Mouse (Mus musculus) G1E (cell line): ENCODE measurements around the gene Gm49388.

Experiments used
- CTCF ChIP-seq: IDR thresholded peaks from 2 replicates; pipeline ENCODE4 v1.5.1; 2012; ENCODE audit warnings: low read depth, low read length, inconsistent platforms, mixed read lengths
- GATA1 ChIP-seq: IDR thresholded peaks from 2 replicates; pipeline ENCODE4 v1.6.1; 2012; ENCODE audit warnings: borderline replicate concordance, low read length, inconsistent platforms, mixed read lengths
- GATA2 ChIP-seq: IDR thresholded peaks from 2 replicates; pipeline ENCODE4 v1.6.1; 2012; ENCODE audit warnings: low read depth, low read length, inconsistent platforms, borderline replicate concordance
- POLR2AphosphoS5 ChIP-seq: IDR thresholded peaks from 2 replicates; pipeline ENCODE4 v1.6.1; 2012; ENCODE audit warnings: low read depth, low read length, inconsistent platforms; ENCODE audit not compliant: insufficient replicate concordance

GRCm38 (mm10) chr7:127808821-127809220 lies 23.4 kb downstream of the Gm49388 start:
- TF ChIP-seq CTCF (no peak), POLR2AphosphoS5 (no peak), GATA1 (no peak), GATA2 (no peak)
